Mouse (Mus musculus): ENCODE results near the gene Rhog. TPM values are rescaled to one million over a fixed set of nuclear protein-coding genes. Genes with fewer than 3 reads are reported as not detected.

Rhog gene
- polyA plus RNA-seq, 1 experiment = 11.2 TPM

DNA sequence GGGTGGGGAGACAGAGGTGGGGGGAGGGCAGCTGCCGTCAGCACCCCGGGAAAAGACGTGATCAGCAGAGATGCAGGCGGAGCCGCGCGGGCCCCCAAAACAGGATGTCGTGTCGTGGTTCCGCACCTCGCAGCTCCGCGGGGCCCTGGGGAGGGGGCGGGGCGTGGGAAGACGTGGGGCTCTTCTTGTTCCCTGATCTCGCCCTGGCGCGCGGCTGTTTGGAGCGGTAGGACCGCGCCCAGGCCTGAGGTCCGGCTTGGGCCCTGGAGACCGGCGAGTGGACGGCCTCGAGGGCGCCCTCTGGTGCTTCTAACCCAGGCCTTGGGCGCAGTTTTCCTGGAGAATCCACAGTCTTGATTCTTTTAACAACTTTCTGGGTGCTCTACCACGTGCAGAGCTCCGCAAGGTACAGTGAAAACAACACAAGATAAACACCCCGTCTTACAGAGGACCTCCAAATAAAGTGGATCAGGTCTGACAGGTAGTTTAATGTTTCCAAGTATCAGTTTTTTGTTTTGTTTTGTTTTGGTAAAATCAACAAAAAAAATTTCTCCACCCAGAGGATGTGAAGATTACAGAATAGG is 5.1 kb downstream of the Rhog start:
- Histone ChIP-seq H3K27me3 (ENCODE audit: control insufficient read depth, insufficient read depth, low read length) (no peaks in the 10 kb centered on the region), H3K4me3 (ENCODE audit: control insufficient read depth, low read depth, low read length) (peak overlapping the region; percentile 82), H3K27ac (ENCODE audit: control insufficient read depth, insufficient read depth, low read depth, low read length) (peak overlapping the region; percentile 81), H3K36me3 (ENCODE audit: control insufficient read depth, insufficient read depth, low read length) (no peaks in the 10 kb centered on the region), H3K4me1 (ENCODE audit: control insufficient read depth, insufficient read depth, low read length) (peaks cover 21% of the 10 kb centered on the region)
- TF ChIP-seq POLR2A (IDR thresholded peaks at IDR 0.05; ENCODE audit: control insufficient read depth, low read depth, low read length) (no peak), CTCF (IDR thresholded peaks at IDR 0.05; ENCODE audit: control insufficient read depth, insufficient read depth, insufficient replicate concordance, low read depth, low read length) (peak; percentile 48; the same call in 1 of the 2 replicates)

DNA sequence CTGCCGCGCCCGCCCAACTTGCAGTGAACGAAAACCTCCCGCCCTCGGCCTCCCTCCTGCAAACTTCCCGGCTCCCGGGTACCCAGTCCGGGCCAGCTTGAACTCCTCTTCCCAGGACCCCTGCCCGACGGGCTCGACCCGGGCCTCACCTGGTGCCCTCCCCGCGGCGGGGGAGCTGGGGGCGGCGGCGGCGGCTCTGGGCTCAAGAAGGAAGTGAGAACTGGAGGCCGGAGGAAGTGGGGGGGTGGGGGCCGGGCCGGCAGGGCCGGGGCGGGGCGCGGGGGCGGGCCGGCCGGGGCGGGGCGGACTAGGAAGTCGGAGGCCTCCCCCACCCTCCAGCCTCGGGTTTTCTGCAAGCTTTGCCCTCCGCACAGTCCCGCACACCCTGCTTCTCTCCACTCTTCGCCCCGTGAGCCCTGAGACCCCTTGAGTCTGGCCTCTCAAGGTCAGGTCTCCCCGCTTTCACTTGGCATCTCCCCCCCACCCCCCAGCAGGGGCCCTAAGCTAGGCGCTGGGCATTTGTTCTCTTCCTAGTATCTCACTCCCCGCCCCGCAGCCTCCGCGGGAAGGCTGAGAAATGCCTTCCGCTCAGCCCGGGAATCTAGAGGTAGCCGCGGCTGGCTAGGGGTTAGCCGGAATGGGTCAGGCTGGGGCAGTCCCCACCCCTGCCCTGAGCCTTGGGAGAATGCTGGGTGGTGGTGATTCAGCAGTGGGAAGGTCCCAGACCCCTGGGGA is 5.8 kb downstream of the Rhog start:
- no peaks in the 10 kb centered on the region for H3K27me3 ChIP-seq (ENCODE audit: control insufficient read depth, insufficient read depth, low read length)
- peaks cover 22% of the 10 kb centered on the region for H3K4me1 ChIP-seq (ENCODE audit: control insufficient read depth, insufficient read depth, low read length)
- H3K27ac ChIP-seq (ENCODE audit: control insufficient read depth, insufficient read depth, low read depth, low read length) = peak overlapping the region; percentile 81
- peak overlapping the region; percentile 82 for H3K4me3 ChIP-seq (ENCODE audit: control insufficient read depth, low read depth, low read length)
- no peak for TF ChIP-seq CTCF (IDR thresholded peaks at IDR 0.05; ENCODE audit: control insufficient read depth, insufficient read depth, insufficient replicate concordance, low read depth, low read length)
- peak; percentile 74 for TF ChIP-seq POLR2A (IDR thresholded peaks at IDR 0.05; ENCODE audit: control insufficient read depth, low read depth, low read length)
- H3K36me3 ChIP-seq (ENCODE audit: control insufficient read depth, insufficient read depth, low read length) = no peaks in the 10 kb centered on the region

DNA sequence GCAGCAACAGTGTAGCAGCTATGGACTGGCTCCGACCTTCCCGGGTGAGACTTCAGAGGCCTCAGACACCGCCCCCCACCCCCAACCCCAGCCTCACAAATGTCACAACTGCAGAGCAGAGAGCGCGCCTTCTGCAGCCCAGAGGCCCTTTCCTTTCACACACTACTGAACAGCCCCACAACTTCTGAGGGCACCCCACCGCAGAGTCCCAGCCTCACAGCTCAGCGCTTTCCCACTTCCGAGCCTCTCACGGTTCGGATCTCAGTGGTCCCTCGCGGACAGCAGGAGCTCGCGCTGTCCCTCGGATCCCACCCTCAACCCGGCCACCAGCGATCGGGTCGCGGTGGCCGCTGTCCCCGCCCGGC is 6.3 kb downstream of the Rhog start:
- peaks cover 22% of the 10 kb centered on the region for H3K4me1 ChIP-seq (ENCODE audit: control insufficient read depth, insufficient read depth, low read length)
- TF ChIP-seq POLR2A (IDR thresholded peaks at IDR 0.05; ENCODE audit: control insufficient read depth, low read depth, low read length) = no peak
- TF ChIP-seq CTCF (IDR thresholded peaks at IDR 0.05; ENCODE audit: control insufficient read depth, insufficient read depth, insufficient replicate concordance, low read depth, low read length) = no peak
- no peaks in the 10 kb centered on the region for H3K36me3 ChIP-seq (ENCODE audit: control insufficient read depth, insufficient read depth, low read length)

DNA sequence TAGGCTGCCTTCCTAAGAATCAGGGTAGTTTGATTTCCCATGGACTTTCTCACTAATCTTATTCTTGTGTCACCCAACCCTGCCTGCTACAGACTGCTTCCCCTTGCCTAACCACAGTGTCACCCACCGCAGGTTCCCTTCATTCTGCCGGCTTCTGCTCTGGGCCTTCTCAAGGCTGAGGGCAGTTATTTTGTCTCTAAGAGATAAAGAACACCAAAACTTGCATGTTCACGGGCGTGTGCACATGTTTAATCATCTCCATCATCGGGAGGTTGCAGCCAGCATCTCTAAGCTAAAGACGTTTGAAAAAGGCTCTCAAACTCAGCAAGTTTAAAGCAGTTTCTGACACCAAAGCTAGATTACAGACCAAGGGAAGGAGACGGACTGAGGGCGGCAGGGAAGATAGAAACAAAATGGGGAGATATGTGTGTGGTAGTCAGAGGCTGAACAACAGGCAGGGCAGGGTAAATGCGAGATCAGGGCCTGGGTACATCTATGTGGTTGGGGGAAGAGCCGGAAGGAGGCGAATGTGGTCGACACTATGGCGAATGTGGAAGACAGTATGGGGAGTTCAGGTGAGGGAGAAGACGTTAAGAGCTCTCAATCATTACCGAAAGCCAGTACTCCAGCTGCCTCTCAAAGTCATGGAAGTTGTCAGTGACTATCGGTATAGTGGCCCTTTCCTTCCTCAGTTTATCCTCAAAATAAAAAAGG is 7.0 kb downstream of the Rhog start:
- Histone ChIP-seq H3K36me3 (ENCODE audit: control insufficient read depth, insufficient read depth, low read length) (no peaks in the 10 kb centered on the region), H3K4me1 (ENCODE audit: control insufficient read depth, insufficient read depth, low read length) (peaks cover 26% of the 10 kb centered on the region), H3K27me3 (ENCODE audit: control insufficient read depth, insufficient read depth, low read length) (no peaks in the 10 kb centered on the region), H3K4me3 (ENCODE audit: control insufficient read depth, low read depth, low read length) (peak overlapping the region; percentile 79), H3K27ac (ENCODE audit: control insufficient read depth, insufficient read depth, low read depth, low read length) (no peak overlapping the region; the same call in 1 of the 2 replicates)
- TF ChIP-seq POLR2A (IDR thresholded peaks at IDR 0.05; ENCODE audit: control insufficient read depth, low read depth, low read length) = no peak
- no peak for TF ChIP-seq CTCF (IDR thresholded peaks at IDR 0.05; ENCODE audit: control insufficient read depth, insufficient read depth, insufficient replicate concordance, low read depth, low read length)

More for the DNA sequence above, 6.3 kb downstream of the Rhog start:
- Histone ChIP-seq H3K4me3 (ENCODE audit: control insufficient read depth, low read depth, low read length) (peak overlapping the region; percentile 79), H3K27me3 (ENCODE audit: control insufficient read depth, insufficient read depth, low read length) (no peaks in the 10 kb centered on the region), H3K27ac (ENCODE audit: control insufficient read depth, insufficient read depth, low read depth, low read length) (peak overlapping the region; percentile 21; the same call in 1 of the 2 replicates)

DNA sequence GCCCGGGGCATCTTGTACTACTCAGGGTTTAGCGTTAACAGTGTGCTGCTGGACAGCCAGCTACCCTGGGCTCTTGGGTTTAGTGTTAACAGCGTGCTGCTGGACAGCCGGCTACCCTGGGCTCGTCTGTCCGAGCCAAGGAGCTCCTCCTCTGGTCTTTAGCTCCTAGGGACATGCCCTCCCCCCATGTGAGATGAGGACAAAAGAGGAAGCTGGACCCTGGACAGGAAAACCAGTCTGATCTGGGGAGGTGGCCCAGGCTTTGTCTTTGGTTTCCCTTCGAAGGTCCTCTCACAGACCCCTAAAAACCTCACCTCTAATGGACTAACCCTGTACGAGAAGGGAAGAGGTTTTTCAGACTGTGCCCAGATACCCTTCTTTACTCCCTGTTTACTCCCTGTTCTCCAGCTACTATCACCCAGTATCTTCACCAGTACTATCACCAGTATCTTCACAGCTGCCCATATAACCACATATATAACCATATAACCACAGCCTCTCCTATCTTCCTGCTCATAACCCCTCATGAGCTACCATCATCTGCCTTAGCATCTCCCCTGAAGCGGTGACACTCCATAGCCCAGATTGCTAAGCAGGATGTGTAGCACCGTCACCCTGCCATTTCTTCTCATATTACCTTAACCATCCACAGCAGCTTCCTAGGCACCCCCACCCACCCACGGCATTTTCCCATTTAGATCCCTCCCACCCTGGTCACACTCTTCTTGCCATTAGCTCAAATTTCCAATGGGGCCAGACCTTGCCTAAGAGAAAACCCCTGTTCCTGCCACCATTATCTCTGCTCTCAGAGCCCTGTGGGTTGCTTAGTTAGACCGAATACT is 8.7 kb downstream of the Rhog start:
- Histone ChIP-seq H3K4me3 (ENCODE audit: control insufficient read depth, low read depth, low read length) (no peak overlapping the region), H3K4me1 (ENCODE audit: control insufficient read depth, insufficient read depth, low read length) (peaks cover 26% of the 10 kb centered on the region), H3K27me3 (ENCODE audit: control insufficient read depth, insufficient read depth, low read length) (no peaks in the 10 kb centered on the region), H3K36me3 (ENCODE audit: control insufficient read depth, insufficient read depth, low read length) (no peaks in the 10 kb centered on the region), H3K27ac (ENCODE audit: control insufficient read depth, insufficient read depth, low read depth, low read length) (no peak overlapping the region)
- no peak for TF ChIP-seq POLR2A (IDR thresholded peaks at IDR 0.05; ENCODE audit: control insufficient read depth, low read depth, low read length)
- no peak for TF ChIP-seq CTCF (IDR thresholded peaks at IDR 0.05; ENCODE audit: control insufficient read depth, insufficient read depth, insufficient replicate concordance, low read depth, low read length)

DNA sequence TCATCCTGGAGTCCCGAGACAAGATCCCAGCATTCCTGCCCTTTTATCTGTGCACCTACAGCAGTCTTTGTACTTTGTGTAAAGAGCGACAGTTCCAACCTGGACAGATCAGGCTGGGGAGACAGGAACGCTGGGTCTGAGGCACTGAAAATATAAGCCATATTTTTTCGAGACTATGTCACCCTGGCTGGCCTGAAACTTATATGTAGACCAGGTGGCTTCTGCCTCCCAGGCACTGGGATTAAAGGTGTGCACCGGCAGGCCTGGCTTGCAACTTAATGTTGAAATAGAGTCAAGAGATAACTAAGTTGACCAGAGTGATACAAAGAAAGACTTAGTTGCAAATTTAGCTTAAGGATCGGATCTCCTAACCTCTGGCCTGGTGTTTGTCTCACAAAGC is 9.6 kb downstream of the Rhog start:
- TF ChIP-seq CTCF (IDR thresholded peaks at IDR 0.05; ENCODE audit: control insufficient read depth, insufficient read depth, insufficient replicate concordance, low read depth, low read length) (no peak), POLR2A (IDR thresholded peaks at IDR 0.05; ENCODE audit: control insufficient read depth, low read depth, low read length) (no peak)
- no peak overlapping the region for H3K27ac ChIP-seq (ENCODE audit: control insufficient read depth, insufficient read depth, low read depth, low read length)
- H3K36me3 ChIP-seq (ENCODE audit: control insufficient read depth, insufficient read depth, low read length) = no peaks in the 10 kb centered on the region
- H3K4me1 ChIP-seq (ENCODE audit: control insufficient read depth, insufficient read depth, low read length) = peaks cover 26% of the 10 kb centered on the region
- no peak overlapping the region for H3K4me3 ChIP-seq (ENCODE audit: control insufficient read depth, low read depth, low read length)
- H3K27me3 ChIP-seq (ENCODE audit: control insufficient read depth, insufficient read depth, low read length) = no peaks in the 10 kb centered on the region

Data from testis, adult 2 months (tissue).